Mouse (Mus musculus): ENCODE measurements at regions not wholly inside any gene's neighbourhood (a gene's known extent, or its start where the extent isn't known, plus 50 kb on each side); places are given as distances from the start of the nearest gene placed in this dataset.

- DNase-seq (ENCODE audit: low read depth, low spot score): peak; percentile 24
These were observed 507.9 kb upstream of the Nudt12 start for GRCm38 (mm10) chr17:59521107-59521506.

- peak; percentile 37 for DNase-seq (ENCODE audit: low read depth, low spot score)
These were observed 475.2 kb upstream of the Nudt12 start for GRCm38 (mm10) chr17:59488354-59488753.
